Mouse (Mus musculus) heart, adult 11 months (tissue): ENCODE measurements at regions not wholly inside any gene's neighbourhood (a gene's known extent, or its start where the extent isn't known, plus 50 kb on each side); places are given as distances from the start of the nearest gene placed in this dataset.

ENCODE experiments used
- DNase-seq: peaks from one replicate; pipeline ENCODE4 v3.0.0; 2022

DNA sequence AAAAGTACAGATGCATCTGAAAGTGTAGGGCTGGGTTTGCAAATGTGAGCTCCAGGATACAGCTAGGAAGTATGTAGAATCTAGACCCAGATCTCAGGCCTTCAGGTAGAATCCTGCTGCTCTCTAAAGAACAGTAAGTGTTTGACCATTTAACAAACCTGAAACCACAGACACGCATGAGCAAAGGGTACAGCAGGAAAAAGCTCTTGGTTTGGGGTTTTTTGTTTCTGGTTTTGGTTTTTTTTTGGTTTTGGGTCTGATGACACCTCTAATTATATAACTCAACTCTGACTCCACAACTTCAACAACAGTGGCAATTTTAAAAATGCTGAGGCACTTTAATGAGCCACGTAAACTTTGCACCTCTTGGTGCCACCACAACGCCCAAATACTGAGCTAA lies 165.3 kb upstream of the Smim15 start:
- peak; percentile 19 for DNase-seq

DNA sequence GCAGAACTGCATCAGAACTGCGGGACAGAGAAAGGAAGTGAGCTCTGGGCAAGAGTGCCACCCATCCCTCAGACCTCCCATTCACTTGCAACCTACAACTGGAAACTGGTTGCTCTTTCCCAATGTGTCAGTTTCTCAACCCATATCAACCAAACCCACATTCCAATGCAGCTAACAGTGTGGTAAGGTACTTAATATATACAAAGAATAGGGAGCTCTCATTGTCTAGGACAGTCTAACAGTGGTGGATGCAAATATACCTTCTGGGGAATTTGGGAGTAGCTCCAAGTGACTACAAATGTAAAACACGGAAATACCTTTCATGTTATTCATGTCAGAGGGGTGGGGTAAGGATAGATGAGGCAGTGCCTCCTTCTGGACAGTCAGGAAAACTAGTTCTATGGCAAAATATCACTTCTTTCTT lies 171.0 kb upstream of the Smim15 start:
- peak; percentile 23 for DNase-seq

DNA sequence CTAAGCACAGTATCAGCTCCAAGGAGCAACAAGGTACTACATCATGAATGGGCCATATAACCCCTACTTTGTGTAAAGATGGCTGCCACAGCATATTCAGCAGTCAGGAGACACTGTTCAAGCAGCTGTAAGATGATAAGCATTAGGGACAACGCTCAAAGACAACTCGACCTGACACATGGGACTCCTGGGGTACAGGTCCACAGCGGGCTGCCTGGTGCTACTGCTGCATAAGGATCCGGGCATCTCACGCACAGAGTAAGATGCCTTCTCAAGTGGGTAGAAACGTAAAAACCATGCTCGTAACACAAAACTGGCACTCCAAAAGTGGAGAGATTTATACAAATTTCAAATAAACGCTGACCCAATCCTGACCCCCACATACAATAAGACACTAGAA lies 171.7 kb upstream of the Smim15 start:
- peak; percentile 77 for DNase-seq

DNA sequence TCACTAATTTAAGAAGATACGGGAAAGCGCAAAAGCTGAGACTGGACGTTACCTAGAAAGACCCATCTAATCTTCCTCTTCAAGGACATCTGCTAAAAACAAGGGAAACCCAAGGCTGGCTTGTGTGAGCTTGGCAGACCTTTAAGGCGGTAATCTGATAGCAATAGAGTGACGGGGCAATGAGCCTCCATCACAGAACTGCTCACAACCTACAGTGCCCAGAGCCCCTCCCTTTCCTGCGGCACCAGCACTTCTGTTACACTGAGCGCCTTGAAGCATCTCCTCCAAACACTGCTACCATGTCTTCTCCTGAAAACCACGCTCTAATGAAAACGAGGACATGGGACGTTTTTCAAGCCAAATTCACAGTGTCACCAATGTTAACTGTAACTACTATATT lies 172.1 kb upstream of the Smim15 start:
- no peak for DNase-seq

DNA sequence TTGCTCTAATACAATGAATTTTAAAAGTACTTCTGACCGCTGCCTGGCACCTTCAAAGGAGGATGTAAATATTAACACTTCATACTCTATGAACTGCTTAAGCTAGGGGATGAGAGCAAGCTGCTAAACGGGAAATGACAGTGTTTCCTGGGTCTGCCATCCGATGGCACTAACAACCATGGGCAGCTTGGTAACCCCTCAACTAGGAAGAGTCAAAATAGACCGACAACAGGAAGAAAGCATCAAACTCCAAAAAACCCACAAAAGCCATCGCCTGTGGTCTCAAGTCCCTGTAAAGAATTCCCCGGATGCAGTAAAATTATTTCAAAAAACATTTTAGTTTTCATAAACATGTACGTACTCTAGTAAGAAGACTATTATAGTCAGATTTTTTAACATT lies 175.3 kb upstream of the Smim15 start:
- DNase-seq: no peak

DNA sequence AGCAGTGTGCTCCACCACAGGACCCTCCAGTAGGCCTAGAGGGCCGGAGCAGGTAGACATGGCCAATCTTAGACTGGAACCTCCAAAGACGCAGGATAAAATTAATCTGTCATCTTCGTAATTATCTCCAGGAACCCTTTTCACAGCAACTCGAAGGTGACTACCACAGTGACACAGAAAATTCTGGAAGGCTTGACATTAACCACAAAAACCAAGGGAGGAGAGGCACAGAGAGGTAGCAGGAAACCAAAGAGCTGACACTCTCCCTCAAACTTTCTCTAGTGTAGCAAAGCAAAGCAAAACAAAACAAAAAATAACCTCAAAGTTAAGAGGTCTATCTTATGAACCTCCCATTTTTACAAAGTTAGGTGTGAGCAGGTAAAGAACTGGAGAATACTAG lies 177.4 kb upstream of the Smim15 start:
- DNase-seq: no peak

DNA sequence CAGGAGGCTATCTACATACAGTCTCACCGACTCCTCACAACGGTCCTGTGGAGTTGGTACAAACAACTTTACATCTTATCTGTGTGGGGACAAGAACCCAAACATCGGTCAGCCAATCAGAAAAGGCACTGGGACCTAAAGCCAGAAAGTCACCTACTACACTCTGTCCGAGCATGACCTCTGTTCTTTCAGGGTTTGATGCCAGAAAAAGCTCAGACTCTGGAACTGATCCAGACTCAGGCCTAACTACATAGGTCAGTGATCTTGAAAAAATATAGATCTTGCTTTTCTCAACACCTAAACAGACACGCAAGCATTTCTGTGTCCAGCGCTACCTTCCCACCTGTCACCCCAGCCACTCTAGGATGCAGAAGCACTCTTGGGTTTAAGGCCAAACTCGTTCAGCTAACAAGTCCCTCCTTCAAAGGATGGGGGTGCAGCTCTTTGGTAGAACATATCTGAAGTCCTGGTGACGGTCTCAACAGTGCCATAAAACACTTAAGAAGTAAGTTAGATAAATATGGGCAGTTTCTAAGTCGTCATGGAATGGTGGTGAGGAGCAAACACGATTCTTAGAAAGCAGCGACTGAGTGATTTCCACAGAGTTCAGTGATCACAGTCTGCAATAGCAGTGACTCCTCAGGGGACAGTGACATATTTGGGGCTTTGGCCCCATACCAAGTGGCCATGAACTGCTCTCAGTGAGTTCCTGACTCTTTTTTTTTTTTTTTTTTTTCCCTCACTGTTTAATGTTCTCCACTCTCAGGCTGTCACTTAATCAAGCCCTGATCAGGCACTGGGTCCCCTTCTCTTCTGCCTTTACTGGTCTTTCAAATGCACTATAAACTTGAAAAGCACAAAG lies 181.2 kb upstream of the Smim15 start:
- peak; percentile 89 for DNase-seq

DNA sequence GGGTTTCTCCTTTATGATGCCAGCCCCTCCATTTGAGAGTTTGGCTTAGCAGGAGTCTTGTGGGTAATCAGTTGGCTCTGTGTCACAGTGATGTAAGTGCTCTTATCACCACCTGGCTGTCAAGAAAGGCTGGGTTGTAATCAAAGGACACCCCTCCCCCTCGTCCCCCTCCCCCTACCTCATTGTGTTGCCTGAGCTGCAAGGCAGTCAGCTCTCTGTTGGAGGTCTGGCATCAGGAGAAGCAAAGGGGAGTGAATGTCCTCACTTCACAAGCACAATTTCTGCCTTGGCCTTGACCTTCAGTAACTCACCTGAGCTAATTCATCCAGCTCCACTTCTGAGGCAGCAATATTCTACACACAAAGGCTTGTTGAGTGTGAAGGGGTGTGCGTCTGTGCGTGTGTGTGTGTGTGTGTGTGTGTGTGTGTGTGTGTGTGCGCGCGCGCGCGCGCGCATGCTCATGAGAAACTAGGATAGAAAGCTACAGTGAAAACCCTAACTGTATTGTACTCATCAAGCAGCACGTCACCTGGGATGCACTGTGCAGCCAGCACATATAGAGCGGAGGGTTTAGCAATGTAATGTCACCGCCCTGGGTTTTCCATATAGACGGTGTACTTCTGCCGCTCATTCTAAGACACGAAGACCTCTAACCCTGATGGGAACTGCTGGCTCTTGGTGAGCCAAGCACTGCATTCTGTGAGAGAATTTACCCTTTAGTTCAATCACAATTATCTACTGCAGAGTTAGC lies 182.7 kb upstream of the Smim15 start:
- peak; percentile 78 for DNase-seq

DNA sequence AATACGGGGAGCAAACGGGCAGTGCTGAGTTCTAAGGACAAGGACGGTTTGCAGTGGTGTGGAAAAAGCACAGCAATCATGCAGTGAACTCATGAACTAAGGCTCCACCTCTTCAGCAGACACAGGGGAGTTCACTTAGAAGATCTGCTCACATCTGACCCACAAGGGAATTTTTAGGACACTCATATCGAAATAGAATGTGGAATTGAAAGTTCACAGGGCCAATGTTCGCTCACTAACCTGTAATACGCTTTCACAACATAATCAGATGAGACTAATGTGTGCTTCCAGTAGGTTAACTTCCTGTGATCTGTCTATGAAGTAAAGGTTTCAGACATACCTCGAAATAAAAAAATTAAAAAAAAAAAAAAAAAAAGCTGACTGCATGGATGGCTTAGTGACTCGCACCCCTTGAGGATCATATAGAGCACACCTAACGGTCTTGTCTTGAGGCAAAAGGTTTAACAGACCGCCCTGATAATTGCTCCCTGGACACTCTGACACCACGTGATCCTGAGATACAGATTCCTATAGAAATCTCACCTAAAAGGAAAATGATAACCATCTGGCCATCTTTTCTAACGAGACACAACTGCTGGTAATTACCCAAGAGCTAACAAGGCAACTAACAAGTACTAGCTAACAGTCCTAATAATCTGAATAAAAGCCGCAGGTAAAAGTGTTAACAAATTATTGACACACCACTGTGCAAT lies 187.0 kb upstream of the Smim15 start:
- no peak for DNase-seq

DNA sequence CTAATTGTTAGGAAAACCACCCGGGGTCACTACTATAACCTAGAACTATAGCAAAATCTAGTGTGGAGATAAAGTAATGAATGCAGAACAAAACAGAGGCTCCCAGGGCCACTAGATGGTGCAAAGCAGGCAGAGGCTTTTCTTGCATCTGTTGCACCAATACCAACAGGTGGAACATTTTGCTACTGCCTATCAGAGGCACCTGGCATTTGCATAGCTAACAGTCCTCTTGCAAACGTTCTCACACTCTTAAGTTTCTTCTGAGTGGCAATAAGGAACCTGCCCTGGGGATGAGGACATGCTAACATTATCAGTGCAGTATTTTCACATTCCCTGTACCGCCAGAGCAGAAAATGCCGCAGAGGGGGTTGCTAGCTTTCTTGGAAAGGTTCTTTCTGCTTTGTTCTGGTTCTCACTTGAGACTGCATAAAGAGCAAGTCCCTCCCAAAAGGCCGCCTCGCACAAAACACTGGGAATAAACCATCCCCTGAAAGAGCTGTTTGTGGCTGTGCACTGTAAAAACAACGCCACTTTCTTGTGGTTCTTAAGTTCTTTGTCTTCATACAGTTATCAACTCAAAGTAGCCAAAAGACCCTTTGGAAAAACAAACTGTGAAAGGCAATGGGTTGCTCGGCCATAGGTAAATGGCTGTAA lies 193.2 kb upstream of the Smim15 start:
- DNase-seq: peak; percentile 74

DNA sequence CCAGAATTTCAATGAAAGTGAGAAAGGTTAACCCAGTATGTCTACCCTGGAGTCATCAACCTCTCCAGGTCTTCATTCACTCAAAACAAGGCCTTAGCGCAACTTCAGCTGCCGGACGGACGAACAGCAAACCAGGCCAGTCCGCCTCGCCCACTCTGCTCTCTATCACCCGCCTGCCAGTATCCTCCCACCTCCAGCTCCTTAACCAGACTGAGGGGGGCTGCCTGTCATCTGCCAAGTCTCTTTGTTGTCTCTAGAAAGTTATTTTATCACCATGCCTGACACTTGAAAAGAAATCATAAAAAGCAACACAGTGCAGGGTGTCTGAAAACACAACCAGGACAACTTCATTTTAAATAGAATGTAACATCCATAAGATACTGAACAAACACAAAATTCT lies 195.4 kb upstream of the Smim15 start:
- peak; percentile 89 for DNase-seq

DNA sequence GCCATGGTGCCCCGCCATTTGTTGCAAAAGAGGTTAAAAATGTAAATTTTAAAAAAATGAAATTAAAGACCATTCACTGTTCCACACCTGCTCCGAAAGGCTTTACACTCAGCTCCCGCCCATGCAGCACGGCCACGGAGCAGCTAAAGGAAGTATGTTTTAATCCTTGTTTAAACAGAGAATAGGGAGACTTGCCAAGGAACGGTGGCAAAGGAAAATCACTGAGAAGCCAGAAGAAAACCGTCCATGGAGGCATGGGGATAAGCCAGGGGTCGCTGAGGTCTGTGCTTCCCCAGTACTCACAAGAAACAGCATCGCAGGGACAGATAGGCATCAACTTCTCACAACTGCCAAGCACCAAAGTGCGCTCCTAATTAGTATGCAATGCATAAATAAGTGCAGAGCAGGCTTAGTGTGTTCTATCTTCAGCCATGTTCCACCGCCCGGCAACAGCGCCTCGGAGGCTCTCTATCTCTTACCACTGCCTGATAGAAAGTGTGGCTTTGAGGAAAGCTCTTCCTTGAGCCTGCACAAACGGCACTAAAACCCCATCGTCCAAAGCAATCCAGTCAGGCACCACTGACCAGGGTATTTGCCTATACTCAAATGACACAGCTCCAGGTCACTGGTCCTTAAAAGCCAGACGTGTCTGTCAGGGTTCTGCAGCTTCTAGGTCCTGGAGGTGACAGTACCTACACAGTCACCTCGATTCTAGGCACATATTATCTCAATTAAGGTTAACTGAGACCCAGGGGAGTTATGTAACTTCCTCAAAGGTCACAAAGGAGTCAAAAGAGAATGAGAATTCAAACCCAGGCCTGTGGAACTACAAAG lies 196.8 kb upstream of the Smim15 start:
- DNase-seq: peak; percentile 89

DNA sequence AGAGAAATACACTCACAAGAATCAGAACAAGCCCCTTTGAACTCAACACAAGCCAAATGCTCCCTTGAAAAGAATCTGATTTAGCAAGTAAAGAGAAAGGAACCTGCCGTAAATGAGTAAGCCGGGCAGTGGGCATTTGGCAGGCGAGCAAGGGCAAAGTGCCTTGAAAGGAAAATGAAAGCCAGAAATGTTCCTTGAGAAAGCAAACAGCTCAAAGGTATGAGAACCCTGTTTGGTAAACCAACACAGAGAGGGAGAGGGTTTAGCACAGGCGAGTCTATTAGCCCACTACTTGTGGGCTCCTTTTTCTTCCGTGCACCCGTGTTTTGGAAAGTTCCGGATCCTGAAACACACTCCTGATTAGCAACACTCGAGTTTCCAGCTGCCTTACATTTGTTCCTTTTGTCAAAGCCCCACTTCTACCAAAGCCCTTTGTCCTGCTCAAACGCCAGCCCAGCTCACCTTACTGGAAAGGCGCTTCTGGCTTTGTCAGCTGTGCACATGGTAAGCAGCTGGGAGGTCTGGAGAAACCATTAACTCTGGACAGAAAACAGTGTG lies 197.5 kb upstream of the Smim15 start:
- peak; percentile 88 for DNase-seq

DNA sequence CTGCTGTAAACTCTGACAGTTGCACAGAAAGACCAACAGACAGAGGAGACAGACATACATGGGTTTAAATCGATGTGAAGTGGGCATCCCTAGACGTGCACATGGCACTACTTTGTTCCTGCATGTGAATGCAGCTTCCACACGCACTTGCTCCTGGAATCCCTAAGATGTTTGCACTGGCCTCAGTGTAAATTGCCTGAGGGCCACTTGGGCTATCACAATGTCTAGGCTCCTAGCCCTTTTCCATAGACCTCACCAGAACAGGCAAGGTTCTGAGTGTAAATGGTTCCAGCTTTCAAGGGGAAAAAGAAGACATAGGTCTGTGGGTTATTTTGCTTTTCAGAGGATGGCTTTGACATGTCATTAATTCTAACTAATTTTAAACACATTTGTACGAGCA lies 198.4 kb upstream of the Smim15 start:
- DNase-seq: no peak

DNA sequence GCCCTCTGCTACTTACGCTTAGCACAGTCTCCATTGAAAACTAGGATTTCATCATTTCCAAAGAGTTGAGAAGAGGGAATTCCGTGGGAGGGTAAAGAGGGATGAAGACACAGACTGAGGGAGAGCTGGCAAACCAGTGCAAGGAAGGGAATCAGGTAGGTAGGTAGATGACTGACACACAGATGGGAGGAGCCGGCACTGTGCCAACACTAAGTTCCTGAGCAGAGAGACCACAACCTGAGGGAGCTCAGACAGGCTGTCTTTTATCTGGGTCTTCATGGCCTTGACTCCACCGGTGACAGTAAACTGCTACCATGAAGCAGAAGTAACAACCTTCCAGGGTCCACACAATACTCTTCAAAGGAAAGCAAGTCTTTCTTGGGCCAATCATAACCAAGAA lies 200.2 kb upstream of the Smim15 start:
- DNase-seq: peak; percentile 80

DNA sequence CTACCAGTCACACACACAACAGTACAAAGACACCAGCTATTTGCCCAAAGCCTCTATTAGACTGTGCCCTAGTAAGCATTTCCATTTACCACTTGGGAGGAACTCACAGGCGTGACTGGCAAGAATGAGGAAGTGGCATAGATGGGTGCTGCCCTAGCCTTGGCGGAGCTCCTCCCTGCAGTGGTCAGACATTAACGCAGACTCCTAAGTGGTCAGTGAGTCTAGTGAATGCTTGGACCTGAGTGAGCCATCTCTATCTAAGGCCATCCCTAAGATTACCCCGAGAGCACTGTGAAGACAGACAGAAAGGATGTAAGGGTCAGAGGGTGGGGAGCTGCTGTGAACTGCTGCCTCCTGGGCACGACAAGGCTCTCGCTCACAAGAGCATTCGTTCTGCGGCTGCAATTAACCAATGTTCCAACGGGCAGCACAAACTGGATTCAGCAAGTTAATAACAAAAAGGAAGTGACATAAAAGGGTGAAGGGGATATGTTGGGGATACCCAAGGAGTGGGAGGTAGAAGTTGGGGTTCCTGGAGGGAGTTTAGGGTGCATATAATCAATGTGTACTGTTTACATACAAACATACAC lies 206.0 kb upstream of the Smim15 start:
- DNase-seq: peak; percentile 96

DNA sequence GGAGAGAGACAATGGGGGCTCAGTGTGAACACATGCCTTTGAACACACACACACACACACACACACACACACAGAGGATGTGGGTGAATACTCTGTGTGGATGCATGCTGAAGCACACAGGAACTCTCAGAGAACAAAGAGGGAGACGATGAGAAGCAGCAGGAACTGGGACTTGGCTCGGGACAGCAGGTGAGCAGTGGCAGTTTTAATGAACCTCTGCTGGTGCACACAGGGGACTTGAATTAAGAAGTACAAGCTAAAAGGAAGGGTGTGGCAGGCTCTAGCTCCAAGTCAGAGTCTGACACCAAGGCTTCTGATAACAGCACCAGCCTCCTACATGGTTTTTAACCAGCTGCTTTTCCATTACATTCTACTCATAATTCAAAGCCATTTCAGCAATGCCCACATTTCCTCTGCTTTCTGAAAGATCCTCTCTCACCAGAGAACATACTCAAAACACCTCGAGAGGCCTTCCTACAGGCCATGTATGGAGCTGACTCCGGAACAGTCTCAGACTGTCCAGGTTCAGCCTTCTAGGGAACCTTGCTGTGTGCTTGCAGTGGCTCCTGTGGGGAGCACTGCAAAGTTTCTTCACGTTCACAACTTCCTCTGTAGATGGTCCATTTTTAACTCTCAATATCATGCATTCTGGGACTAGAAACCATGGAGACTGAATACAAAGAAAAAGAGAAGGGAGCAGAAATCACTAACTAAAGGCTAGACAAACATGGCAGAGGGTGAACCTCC lies 206.9 kb upstream of the Smim15 start:
- peak; percentile 90 for DNase-seq

DNA sequence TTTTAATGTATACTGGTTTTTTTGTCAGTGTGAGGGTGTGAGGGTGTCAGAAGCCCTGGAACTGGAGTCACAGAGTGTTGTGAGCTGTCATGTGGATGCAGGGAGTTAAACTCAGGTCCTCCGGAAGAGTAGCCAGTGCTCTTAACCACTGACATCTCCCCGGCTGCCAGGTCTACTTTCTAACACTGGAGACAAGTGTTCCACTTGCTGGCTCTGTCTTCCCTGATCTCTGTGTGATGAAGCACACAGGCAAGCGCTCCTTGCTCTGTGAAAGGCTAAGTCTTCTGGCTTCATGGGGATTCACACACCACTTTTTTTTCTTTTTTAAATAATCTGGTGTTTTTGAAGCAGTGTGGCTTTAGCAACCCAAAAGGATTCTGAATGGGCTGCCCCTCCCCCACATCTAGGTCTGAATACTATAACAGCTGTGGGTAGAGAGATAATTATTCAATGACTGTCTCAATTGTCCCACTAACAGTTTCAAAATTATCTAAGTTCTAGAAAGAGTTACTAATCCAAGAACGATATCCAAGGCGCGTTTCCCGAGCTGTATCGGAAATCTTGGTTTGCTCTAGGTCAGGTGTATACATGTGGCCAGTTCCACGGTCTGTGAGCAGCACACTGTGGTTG lies 208.4 kb upstream of the Smim15 start:
- peak; percentile 84 for DNase-seq

DNA sequence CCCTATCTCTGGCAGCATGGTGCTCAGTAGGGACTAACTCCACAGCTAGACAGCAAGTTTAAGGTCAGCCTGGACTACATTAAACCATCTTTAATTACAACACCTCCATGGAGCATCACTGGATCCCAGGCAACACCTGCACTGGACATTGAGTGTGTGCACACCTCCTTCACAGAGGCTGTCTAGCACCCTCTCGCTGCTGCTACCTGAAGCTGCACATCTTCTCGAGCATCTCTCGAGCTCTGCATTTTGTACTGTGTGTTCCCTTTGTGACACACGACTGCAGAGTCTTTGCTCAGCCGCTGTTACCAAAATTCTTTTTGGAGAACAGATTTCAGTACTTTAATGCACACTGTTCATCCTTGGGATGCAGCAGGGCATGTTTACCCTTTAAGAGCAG lies 212.2 kb upstream of the Smim15 start:
- DNase-seq: peak; percentile 88

DNA sequence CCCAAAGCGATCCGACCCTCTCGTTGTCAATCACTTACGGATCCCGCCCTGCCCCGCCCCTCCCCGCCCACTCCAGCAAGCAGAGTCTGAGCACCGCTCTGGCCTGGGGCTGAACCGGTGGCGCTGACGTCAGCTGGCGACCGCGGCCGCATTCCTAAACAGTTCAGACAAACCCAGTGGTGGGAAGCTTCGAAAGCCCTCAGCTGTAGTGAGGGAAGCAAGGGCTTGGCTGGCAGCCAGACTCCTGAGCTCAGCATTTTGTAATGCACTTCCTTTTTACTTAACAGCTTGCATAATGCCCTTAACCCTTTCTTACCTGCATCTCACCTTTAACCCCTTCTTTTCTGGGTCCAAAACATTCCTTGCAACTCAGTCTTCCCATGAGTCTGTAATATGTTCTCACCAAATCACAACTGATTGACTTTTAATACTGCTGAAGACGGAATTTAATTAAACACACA lies 213.0 kb upstream of the Smim15 start:
- peak; percentile 100 for DNase-seq
